Mouse (Mus musculus) megakaryocyte, embryonic 14.5 days (primary cell): Measurements from ENCODE around the gene Cmklr1. TPM values are rescaled to one million over a fixed set of nuclear protein-coding genes. Genes with fewer than 3 reads are reported as not detected.
"Not testable (repeated sequence)": the region's sequence is repeated elsewhere in the genome, so short reads cannot be mapped to it uniquely, and the experiment has no call there.

Experiments
- H3K27me3 ChIP-seq: replicated peaks from 2 replicates; pipeline ENCODE3; 2012; ENCODE audit warnings: inconsistent platforms
- H3K36me3 ChIP-seq: replicated peaks from 2 replicates; pipeline ENCODE3; 2012; ENCODE audit warnings: low read length, inconsistent platforms, mixed read lengths
- H3K4me1 ChIP-seq: 2 replicates; pipeline ENCODE4 v1.6.1; 2012; ENCODE audit warnings: inconsistent platforms
- H3K4me3 ChIP-seq: replicated peaks from 2 replicates; pipeline ENCODE3; 2012; ENCODE audit warnings: moderate library complexity, mild to moderate bottlenecking, inconsistent platforms
- H3K9me3 ChIP-seq: 2 replicates; pipeline ENCODE4 v1.6.1; 2012; ENCODE audit warnings: inconsistent platforms
- FLI1 ChIP-seq: IDR thresholded peaks from 2 replicates; pipeline ENCODE4 v1.6.1; 2012; ENCODE audit warnings: low read length, inconsistent platforms, mixed read lengths
- GATA1 ChIP-seq: IDR thresholded peaks from 3 replicates; pipeline ENCODE4 v1.6.1; 2012; ENCODE audit warnings: mixed read lengths, low read length, inconsistent platforms, borderline replicate concordance
- polyA plus RNA-seq: library from polyadenylated mRNA; stranded (reverse); fragments of >175 nt; gene quantifications from 2 replicates; pipeline ENCODE4 v1.2.3, GENCODE M21; 2012; ENCODE audit warnings: low replicate concordance; ENCODE audit not compliant: insufficient read depth

Cmklr1 gene
- polyA plus RNA-seq, 1 experiment: 4.3 TPM

DNA sequence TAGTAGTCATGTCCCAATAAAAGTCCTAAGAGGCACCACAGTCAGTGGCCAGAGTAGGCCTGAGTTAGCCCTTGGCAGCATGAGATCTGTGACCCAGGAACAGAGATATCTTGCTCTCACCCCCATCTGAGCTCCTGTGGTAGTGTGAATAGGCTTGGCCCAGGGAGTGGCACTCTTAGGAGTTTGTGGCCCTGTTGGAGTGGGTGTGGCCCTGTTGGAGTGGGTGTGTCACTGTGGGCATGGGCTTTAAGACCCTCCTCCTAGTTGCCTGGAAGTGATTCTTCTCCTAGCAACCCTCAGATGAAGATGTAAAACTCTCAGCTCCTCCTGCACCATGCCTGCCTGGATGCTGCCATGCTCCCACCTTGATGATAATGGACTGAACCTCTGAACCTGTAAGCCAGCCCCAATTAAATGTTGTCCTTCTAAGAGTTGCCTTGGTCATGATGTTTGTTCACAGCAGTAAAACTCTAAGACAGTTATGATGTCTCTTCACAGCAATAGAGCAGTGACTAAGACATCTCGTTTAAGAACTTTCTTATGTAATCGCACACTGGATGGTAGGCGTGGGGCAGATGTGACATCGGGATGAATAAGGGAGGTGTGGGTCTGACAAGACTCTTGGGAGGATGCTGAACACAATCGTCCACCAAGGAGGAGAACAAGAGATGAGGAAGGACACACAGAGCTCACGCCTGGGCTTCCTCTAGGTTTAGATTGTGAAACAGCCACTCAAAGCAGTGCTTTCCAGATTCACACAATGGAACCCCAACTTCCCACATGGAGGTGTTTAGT is 56.1 kb downstream of the Cmklr1 start:
- Histone ChIP-seq H3K9me3 (peaks cover 11% of the 10 kb centered on the region), H3K36me3 (no peaks in the 10 kb centered on the region), H3K27me3 (peaks cover 15% of the 10 kb centered on the region), H3K4me3 (no peak overlapping the region), H3K4me1 (peaks cover 32% of the 10 kb centered on the region)
- no peak for TF ChIP-seq GATA1
- TF ChIP-seq FLI1: no peak

DNA sequence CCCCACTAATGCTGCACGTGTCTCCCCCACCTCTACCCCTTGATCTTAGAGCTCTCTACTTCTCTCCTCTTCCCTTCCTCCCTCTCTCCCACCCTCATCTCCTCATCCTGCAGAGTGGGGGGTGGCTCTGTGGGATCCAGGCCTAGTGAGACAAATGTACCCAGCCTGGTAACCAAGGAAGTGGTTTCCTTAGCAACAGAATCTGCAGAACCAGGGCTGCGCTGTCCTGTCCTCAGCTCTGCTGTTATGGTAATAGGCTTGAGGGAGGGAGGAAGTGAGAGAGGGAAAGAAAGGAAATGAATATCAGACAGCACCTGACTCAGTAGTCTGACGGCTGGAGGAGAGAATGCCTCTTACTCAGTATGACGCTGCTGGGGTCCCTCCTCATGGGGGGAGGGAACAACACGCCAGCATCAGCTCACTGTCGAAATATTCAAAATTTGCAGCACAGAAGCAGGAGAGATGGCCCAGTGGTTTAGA is 58.4 kb downstream of the Cmklr1 start:
- H3K4me1 ChIP-seq: peaks cover 32% of the 10 kb centered on the region
- peak overlapping the region; percentile 65 for H3K4me3 ChIP-seq
- peaks cover 19% of the 10 kb centered on the region for H3K27me3 ChIP-seq
- H3K36me3 ChIP-seq: no peaks in the 10 kb centered on the region
- peaks cover 3% of the 10 kb centered on the region; the same call in 1 of the 2 replicates for H3K9me3 ChIP-seq
- TF ChIP-seq FLI1 (no peak), GATA1 (no peak)

DNA sequence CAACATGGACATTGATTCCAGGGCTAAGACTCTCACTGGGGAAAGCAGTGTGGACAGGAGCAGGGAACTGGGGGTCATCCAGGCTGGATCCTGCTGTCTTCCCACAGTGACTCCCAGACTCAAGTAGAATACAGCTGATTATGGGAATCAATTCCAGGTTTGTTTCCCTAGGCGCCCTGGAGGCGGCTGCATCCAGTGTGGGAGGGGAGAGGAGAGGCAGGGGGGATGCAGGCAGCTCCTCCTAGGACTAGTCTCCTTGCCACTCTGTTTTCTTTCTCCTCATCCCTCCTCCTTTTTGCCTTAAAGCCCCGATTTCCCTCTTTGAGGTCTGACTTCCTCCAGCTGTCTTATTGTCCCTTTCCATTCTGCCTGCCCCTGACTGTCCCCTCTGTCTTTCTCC is 59.1 kb downstream of the Cmklr1 start:
- TF ChIP-seq GATA1 (no peak), FLI1 (no peak)
- peaks cover 19% of the 10 kb centered on the region for H3K27me3 ChIP-seq
- H3K9me3 ChIP-seq: peaks cover under 1% of the 10 kb centered on the region; the same call in 1 of the 2 replicates
- H3K4me1 ChIP-seq: peaks cover 32% of the 10 kb centered on the region
- peak overlapping the region; percentile 65 for H3K4me3 ChIP-seq
- H3K36me3 ChIP-seq: no peaks in the 10 kb centered on the region

DNA sequence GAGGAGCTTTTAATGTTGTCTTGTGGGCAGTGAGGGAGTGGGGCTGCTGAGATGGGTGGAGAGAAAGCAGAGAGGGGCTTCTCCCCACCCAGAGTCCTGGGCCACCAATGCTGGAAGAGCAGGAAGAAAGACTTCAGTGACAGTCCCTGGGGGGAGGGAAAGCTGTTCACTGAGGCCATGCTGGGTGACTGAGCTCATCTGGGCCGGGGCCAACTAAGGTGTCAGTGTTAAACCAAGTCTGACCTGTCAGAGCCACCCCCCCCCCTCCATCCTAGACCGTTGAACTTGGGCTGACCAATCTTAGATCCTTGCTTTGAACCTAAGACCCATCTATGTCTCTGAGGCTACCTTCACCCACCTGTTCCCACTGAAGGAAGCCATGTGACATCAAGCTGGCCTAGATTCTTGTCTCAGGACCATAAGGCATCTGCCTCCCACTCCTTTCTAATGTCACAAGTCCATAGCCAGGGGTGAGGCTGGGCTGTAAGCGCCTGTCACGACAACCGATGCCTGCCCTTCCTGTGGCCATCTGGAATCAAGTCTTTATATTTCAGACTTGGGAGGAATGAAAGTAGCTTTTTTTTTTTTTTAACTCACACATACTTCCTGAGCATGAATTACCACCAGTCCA is 60.1 kb downstream of the Cmklr1 start:
- no peak overlapping the region for H3K4me3 ChIP-seq
- peaks cover 19% of the 10 kb centered on the region for H3K27me3 ChIP-seq
- TF ChIP-seq FLI1 (no peak), GATA1 (no peak)
- H3K36me3 ChIP-seq: no peaks in the 10 kb centered on the region
- H3K9me3 ChIP-seq: no peaks in the 10 kb centered on the region
- H3K4me1 ChIP-seq: peaks cover 29% of the 10 kb centered on the region

DNA sequence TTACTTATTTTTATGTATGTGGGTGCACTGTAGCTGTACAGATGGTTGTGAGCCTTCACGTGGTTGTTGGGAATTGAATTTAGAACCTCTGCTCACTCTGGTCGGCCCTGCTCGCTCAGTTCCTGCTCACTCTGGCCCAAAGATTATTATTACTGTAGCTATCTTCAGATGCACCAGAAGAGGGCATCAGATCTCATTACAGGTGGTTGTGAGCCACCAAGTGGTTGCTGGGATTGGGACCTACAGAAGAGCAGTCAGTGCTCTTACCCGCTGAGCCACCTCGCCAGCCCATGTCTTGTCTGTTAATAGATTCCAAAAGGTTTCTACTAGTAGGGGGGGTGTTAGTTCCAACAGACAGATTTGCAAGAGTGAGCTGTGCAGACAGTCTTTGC is 63.8 kb downstream of the Cmklr1 start:
- H3K36me3 ChIP-seq: not testable (repeated sequence)

DNA sequence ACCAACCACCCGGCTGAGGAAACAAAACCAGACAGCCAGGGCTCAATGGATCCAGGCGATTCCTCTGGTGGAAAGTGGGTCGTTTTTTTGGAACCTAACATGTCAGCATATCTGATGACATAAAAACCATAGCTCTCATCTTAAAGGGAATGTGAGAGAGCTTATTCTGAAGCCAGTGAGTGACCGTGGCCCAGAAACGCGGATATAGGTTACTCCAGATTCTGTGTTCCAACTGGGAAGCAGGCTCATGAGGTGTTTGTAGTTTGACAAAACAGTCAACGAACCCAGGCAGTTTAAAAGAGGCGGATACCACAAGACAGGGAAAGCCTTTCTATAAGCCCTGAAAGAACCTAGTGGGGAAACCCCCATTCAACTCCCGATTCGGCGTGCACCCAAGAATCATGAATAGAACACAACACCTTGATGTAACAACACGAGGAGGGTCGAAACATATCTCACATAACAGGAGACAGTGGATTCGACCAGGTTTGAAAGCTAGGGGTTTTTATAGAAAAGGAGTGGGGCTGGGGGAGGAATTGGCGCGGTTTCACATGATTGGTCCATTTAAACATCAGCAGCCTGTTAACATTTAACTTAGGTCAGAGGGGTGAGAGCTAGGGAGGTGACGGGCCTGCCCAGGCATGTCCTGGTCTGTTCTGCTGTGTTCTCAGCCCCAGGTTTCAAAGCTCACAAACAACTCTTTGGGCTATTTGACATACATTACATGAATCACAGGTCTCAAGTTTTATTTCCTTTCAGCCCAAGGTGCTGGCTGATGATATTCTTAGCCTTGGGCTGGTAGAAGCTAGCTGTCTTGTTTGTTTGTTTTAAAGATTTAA is 64.4 kb downstream of the Cmklr1 start:
- not testable (repeated sequence) for H3K4me1 ChIP-seq, H3K4me3 ChIP-seq, H3K27me3 ChIP-seq, H3K36me3 ChIP-seq, H3K9me3 ChIP-seq

More for the DNA sequence above, 63.8 kb downstream of the Cmklr1 start:
- H3K4me3 ChIP-seq, H3K4me1 ChIP-seq, H3K27me3 ChIP-seq, H3K9me3 ChIP-seq: not testable (repeated sequence)

DNA sequence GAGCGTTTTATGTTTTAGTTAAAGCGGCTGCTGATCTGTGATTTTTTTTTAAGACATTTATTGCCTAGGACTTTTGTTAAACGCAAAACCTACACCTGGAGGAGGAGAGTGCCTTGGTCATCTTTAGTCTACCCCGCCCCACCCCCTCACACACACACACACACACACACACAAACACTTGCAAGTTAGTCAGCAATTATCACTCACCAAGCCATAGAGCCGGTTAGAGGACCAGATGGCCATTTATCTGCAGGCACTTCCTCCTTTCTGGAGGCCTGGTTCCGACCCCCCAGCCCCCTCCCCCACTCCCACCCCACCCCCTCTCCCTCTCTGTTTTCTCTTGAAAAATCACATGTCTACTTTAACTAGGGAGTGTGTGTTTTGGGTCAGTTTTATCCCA is 65.8 kb downstream of the Cmklr1 start:
- Histone ChIP-seq H3K4me1 (no peaks in the 10 kb centered on the region), H3K9me3 (peaks cover 3% of the 10 kb centered on the region)

DNA sequence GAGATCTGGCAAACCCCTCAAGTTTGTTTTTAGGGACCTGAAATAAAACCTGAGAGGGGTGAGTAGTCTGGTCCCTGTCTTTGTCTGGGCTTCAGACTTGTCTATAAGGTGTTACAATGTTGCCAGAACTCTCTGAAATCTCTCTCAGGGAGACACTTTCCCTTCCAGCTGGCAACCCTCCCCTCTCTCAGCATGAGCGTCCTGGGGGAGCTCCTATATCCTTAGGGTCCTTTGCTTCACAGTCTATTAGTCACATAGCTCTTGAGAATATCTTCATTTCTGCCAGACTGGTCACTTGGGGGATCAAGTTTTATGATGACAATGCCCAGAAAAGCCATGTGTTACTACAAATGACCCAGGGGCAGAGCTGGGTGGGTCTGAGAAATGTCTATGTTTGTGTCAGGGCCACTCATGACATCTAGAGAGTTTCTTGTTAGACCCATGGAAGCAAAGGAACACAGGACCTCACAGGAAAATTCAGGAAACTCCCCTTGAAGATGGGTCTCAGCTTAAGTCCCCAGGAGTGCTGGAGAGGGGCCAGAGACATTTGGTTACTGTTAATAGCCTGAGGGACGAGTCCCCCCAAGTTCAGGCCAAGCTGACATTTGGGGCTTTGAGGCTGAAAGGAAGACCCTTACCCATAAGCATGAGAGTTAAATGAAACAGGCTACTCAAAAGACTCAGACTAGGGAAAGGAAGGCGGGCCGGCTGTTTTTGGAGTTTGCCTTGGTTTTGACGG is 66.6 kb downstream of the Cmklr1 start:
- H3K36me3 ChIP-seq: no peaks in the 10 kb centered on the region
- no peaks in the 10 kb centered on the region for H3K4me1 ChIP-seq
- TF ChIP-seq GATA1 (no peak), FLI1 (no peak)
- peaks cover 11% of the 10 kb centered on the region for H3K27me3 ChIP-seq
- no peak overlapping the region for H3K4me3 ChIP-seq
- H3K9me3 ChIP-seq: peaks cover 3% of the 10 kb centered on the region

More for the DNA sequence above, 65.8 kb downstream of the Cmklr1 start:
- no peaks in the 10 kb centered on the region for H3K36me3 ChIP-seq
- H3K27me3 ChIP-seq: peaks cover 8% of the 10 kb centered on the region
- TF ChIP-seq GATA1: no peak
- TF ChIP-seq FLI1: no peak
- H3K4me3 ChIP-seq: no peak overlapping the region

DNA sequence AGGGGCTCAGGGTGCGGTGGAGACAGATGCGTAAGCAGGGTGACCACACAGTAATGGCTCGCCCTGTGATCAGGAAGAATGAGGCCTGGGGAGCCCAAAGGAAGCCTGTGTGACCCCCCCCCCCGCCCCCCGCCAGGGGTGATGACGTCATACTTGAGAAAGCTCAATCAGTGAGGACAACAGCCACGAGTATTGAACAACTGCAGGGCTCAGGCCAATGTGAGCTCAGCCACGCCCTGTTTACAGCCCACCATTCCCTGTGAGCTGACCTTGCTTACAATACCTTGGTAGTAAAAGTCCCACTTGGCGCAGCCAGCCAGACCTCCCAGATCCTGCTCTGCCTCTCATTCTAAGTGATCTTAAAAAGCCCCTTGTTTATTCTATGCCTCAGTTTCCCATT is 69.4 kb downstream of the Cmklr1 start:
- peaks cover 3% of the 10 kb centered on the region for H3K9me3 ChIP-seq
- H3K36me3 ChIP-seq: no peaks in the 10 kb centered on the region
- H3K27me3 ChIP-seq: peaks cover 14% of the 10 kb centered on the region
- no peaks in the 10 kb centered on the region for H3K4me1 ChIP-seq
- H3K4me3 ChIP-seq: no peak overlapping the region
- TF ChIP-seq FLI1: no peak
- no peak for TF ChIP-seq GATA1
